Mouse (Mus musculus): ENCODE data around the gene Iqsec1. TPM values are rescaled to one million over a fixed set of nuclear protein-coding genes. Genes with fewer than 3 reads are reported as not detected.

The Iqsec1 gene
- total RNA-seq, 2 experiments from 2014 or later = 108 to 109 TPM

DNA sequence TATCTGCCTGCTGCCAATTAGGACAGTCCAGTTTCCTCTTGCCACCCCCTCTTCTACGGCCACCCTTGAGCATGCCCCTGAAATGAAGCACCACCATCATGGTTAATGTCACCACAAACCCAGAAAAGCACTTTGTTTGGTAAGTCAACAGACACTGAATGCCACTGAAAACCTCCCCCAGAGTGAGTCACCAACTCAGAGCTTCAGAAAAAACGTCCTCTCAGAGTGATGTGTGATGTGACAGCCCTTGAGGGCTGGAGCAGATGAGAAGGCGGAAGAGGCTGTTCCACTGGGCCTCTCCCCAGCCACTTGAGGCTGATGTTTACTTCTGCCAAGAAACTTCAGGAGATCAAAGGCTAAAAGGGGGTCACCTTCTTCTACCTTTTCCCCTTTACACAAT lies 4.4 kb downstream of the Iqsec1 start:
- DNase-seq = no peak
- intact Hi-C loops (cut with DNase I) = no loop called here

GRCm38 (mm10) chr6:90974279-90974678 lies 14.2 kb downstream of the Iqsec1 start:
- intact Hi-C loops (cut with DNase I) = no loop called here

GRCm38 (mm10) chr6:90969341-90969871 lies 19.1 kb downstream of the Iqsec1 start:
- no peak for DNase-seq
- intact Hi-C loops (cut with DNase I) = no loop called here

More at GRCm38 (mm10) chr6:90974279-90974678, 14.2 kb downstream of the Iqsec1 start:
- no peak for DNase-seq

DNA sequence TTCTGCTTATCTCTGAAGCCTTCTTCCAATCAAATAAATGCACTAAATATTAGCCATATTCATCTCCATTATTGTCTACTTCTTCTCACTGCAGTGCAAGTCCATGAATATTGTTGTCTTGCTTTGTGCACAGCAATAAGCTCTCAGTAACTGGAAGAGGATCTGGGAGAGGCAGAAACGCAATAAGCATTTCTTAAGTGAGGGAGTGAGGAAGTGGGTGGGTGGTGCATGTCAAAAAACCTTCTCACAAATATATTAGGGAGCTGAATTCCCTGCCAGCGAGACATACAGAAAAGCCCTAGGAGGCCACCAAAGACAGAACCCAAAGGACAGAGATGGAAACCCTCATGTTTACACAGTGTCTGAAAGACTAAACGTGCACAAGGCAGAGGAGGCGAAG lies 35.1 kb downstream of the Iqsec1 start:
- intact Hi-C loops (cut with DNase I) = no loop called here
- DNase-seq = no peak

DNA sequence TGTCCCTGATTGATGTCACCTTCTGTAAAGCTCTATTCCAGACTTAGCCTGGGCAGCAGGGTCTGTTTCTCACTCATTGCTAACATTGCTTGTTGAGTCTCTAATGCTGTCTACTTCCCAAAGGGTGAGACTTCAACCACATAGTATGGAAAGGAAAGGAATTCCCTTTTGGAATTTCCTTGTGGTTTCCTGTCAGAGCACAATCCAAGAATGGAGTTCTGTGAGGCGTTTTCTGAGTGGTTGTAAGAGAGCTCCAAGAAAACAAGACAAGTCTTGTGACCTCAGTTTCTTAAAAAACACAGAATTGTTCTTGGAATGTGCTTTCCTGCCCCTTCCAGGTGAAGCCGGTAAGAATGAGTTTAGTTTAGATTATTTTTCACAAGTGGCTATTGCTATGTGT lies 37.5 kb downstream of the Iqsec1 start:
- intact Hi-C loops (cut with DNase I) = no loop called here
- DNase-seq = no peak

DNA sequence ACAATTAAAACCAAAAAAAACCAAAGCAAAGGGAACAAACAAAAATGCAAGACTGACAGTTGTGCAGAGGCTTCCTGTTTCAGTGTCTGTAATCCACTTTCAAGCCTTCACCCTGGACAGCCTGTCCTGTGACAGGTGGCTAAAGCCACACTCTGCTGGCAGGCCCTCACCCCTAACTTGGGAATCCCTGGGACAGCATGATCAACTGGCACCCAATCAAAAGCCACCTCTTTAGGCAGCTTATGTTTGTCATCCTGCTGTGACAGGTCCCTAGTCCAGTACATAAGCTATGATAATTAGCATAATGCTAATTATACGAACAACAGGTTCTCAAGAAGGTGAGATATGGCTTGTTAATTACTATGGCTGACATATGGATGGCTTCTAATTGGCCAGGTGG lies 40.4 kb downstream of the Iqsec1 start:
- intact Hi-C loops (cut with DNase I) = no loop called here

GRCm38 (mm10) chr6:90945560-90946230 lies 42.8 kb downstream of the Iqsec1 start:
- DNase-seq = peak; percentile 11 to 14
- intact Hi-C loops (cut with DNase I) = no loop called here

More for the DNA sequence above, 40.4 kb downstream of the Iqsec1 start:
- DNase-seq = no peak

DNA sequence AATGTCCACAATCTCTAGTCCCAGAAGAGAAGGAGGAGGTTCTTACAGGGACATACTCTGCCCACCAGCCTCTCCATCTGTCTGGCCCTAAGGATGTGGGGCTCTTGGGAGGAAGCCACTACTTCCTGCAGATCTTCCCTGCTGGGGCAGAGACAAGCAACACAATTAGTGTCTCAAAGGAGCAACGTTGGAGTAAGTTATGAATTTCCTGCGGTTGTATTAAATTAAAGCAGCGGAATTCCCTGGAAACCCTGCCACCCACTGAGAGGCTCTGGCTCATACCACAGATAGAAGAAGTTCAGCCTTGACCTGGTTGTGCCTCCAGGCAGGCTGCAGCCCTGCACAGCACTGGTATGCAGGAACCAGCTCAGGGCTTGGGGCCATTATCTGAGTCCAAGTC lies 47.2 kb downstream of the Iqsec1 start:
- intact Hi-C loops (cut with DNase I) = no loop called here

GRCm38 (mm10) chr6:90933656-90934055 lies 54.8 kb downstream of the Iqsec1 start:
- intact Hi-C loops (cut with DNase I) = no loop called here
- no peak for DNase-seq

More for the DNA sequence above, 47.2 kb downstream of the Iqsec1 start:
- no peak for DNase-seq

- DNase-seq = no peak
- intact Hi-C loops (cut with DNase I) = no loop called here
Measured at GRCm38 (mm10) chr6:90928806-90929205, 59.7 kb downstream of the Iqsec1 start.

- intact Hi-C loops (cut with DNase I) = no loop called here
Measured at GRCm38 (mm10) chr6:90925472-90925871, 63.0 kb downstream of the Iqsec1 start.

DNA sequence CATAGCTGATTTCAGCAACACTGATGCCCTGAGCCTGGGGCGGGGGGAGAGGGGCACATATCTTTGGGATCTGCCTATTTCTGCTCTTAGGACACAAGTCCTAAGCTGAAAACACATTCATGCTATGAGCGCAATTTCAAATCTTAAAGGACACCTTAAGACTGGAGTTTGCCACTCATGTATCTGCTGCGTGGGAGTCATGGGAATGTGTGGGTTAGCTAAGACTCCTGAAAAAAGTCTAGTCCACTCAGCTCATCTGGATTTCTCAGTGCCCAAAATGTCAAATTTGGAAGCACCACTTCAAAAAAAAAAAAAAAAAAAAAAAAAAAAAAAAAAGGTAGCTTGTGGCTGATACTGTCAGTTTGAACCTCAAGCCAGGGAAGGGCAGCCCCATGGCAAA lies 63.7 kb downstream of the Iqsec1 start:
- intact Hi-C loops (cut with DNase I) = no loop called here
- no peak for DNase-seq

More at GRCm38 (mm10) chr6:90925472-90925871, 63.0 kb downstream of the Iqsec1 start:
- peak; percentile 5 to 41 for DNase-seq

DNA sequence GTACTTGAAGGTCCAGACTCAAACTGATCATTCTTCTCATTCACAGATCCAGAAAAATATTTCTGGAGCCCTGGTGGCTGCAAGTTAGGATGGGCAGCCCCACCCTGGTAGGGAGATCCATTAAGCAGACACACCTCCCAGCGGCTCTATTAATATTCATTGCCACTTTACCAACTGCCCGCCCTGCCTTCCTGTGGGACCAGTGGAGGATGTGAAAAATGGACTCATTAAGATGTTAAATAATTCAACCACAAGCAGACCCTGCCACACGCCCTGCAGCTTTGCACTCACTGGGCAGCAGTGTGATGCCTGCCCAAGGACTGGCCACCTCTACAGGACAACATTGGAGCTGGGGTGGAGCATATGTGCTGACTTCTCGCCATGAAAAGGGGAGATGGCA lies 64.1 kb downstream of the Iqsec1 start:
- intact Hi-C loops (cut with DNase I) = no loop called here
- DNase-seq = no peak

- DNase-seq = no peak
- intact Hi-C loops (cut with DNase I) = no loop called here
Measured at GRCm38 (mm10) chr6:90921259-90921946, 67.1 kb downstream of the Iqsec1 start.

GRCm38 (mm10) chr6:90920510-90921220 lies 67.8 kb downstream of the Iqsec1 start:
- DNase-seq = no peak
- intact Hi-C loops (cut with DNase I) = no loop called here

GRCm38 (mm10) chr6:90919636-90920420 lies 68.7 kb downstream of the Iqsec1 start:
- no peak for DNase-seq
- intact Hi-C loops (cut with DNase I) = no loop called here

DNA sequence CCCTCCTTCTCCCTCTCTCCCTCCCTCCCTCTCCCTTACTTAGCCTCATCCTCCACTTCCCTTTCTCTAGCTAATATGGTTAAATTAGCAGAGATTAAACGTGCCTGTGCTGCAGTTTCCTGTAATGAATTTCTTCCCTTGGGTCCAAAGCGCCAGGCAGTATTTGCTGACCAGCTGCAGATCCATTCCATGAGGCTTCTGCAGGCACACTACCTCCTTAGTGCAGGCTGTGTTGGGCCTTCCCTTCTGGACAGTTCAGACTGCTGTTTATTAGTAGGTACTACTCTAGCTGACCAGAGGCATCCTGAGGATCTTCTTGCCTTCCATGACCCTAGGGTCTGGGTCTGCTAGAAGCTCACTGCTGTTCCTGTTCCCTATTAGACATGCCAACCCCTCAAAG lies 72.9 kb downstream of the Iqsec1 start:
- intact Hi-C loops (cut with DNase I) = no loop called here
- no peak for DNase-seq

GRCm38 (mm10) chr6:90913771-90914170 lies 74.7 kb downstream of the Iqsec1 start:
- DNase-seq = no peak

GRCm38 (mm10) chr6:90912768-90913167 lies 75.7 kb downstream of the Iqsec1 start:
- no peak for DNase-seq
- intact Hi-C loops (cut with DNase I) = no loop called here

More at GRCm38 (mm10) chr6:90913771-90914170, 74.7 kb downstream of the Iqsec1 start:
- intact Hi-C loops (cut with DNase I) = no loop called here

- no peak for DNase-seq
- intact Hi-C loops (cut with DNase I) = no loop called here
Measured at GRCm38 (mm10) chr6:90904143-90904542, 84.3 kb downstream of the Iqsec1 start.
